Mouse (Mus musculus) bone marrow, adult 2 months (tissue): ENCODE data around the gene Spata2.

Source experiments
- CTCF ChIP-seq: fragments of 200-500 bp; IDR thresholded peaks from 2 replicates; pipeline ENCODE4 v1.5.1; 2011; ENCODE audit warnings: low read length, control low read depth; ENCODE audit not compliant: control insufficient read depth, insufficient read depth
- POLR2A ChIP-seq: fragments of 200-500 bp; IDR thresholded peaks from 2 replicates; pipeline ENCODE4 v1.6.1; 2011; ENCODE audit warnings: low read depth, mild to moderate bottlenecking, control low read depth, low read length, borderline replicate concordance; ENCODE audit not compliant: control insufficient read depth

GRCm38 (mm10) chr2:167474218-167474617, 18.5 kb downstream of the Spata2 start:
- TF ChIP-seq CTCF (no peak), POLR2A (no peak)
